Mouse (Mus musculus) retina, postnatal 7 days (tissue): ENCODE results near the gene Lrtm2.
"Not testable (repeated sequence)": the region's sequence is repeated elsewhere in the genome, so short reads cannot be mapped to it uniquely, and the experiment has no call there.

Experiments
- DNase-seq: peaks from one replicate; pipeline ENCODE4 v3.0.0-alpha.2; 2012; ENCODE audit warnings: low read depth, low spot score

The Lrtm2 gene

GRCm38 (mm10) chr6:119330506-119330905 is at the start of gene Lrtm2:
Gene Lrtm2 (minus strand): TSS chr6:119330766.
- DNase-seq: peak; percentile 47

GRCm38 (mm10) chr6:119378631-119379030 is 48.1 kb upstream of the Lrtm2 start:
- no peak for DNase-seq

- DNase-seq: no peak
Measured at GRCm38 (mm10) chr6:119377613-119378012, 47.0 kb upstream of the Lrtm2 start.

GRCm38 (mm10) chr6:119375035-119375434 is 44.5 kb upstream of the Lrtm2 start:
- no peak for DNase-seq

- no peak for DNase-seq
Measured at GRCm38 (mm10) chr6:119373000-119373705, 42.6 kb upstream of the Lrtm2 start.

GRCm38 (mm10) chr6:119372237-119372636 is 41.7 kb upstream of the Lrtm2 start:
- DNase-seq: no peak

GRCm38 (mm10) chr6:119371624-119372023 is 41.1 kb upstream of the Lrtm2 start:
- no peak for DNase-seq

GRCm38 (mm10) chr6:119367382-119367781 is 36.8 kb upstream of the Lrtm2 start:
- no peak for DNase-seq

GRCm38 (mm10) chr6:119366800-119367199 is 36.2 kb upstream of the Lrtm2 start:
- DNase-seq: not testable (repeated sequence)

GRCm38 (mm10) chr6:119363593-119363992 is 33.0 kb upstream of the Lrtm2 start:
- no peak for DNase-seq

- DNase-seq: no peak
Measured at GRCm38 (mm10) chr6:119360925-119361702, 30.5 kb upstream of the Lrtm2 start.

- DNase-seq: not testable (repeated sequence)
Measured at GRCm38 (mm10) chr6:119360250-119360649, 29.7 kb upstream of the Lrtm2 start.

- no peak for DNase-seq
Measured at GRCm38 (mm10) chr6:119358020-119358571, 27.5 kb upstream of the Lrtm2 start.

- no peak for DNase-seq
Measured at GRCm38 (mm10) chr6:119352501-119352900, 21.9 kb upstream of the Lrtm2 start.

- no peak for DNase-seq
Measured at GRCm38 (mm10) chr6:119351656-119352055, 21.1 kb upstream of the Lrtm2 start.

GRCm38 (mm10) chr6:119350703-119351198 is 20.2 kb upstream of the Lrtm2 start:
- DNase-seq: no peak

GRCm38 (mm10) chr6:119348234-119348633 is 17.7 kb upstream of the Lrtm2 start:
- DNase-seq: peak; percentile 81

GRCm38 (mm10) chr6:119347813-119348212 is 17.2 kb upstream of the Lrtm2 start:
- no peak for DNase-seq

GRCm38 (mm10) chr6:119346257-119346656 is 15.7 kb upstream of the Lrtm2 start:
- DNase-seq: no peak

- no peak for DNase-seq
Measured at GRCm38 (mm10) chr6:119341409-119341808, 10.8 kb upstream of the Lrtm2 start.

- DNase-seq: no peak
Measured at GRCm38 (mm10) chr6:119338121-119338912, 7.8 kb upstream of the Lrtm2 start.

GRCm38 (mm10) chr6:119337287-119337686 is 6.7 kb upstream of the Lrtm2 start:
- no peak for DNase-seq
